Mouse (Mus musculus) embryonic stem cell, embryonic (primary cell): ENCODE results near the gene Srsf9.

ENCODE experiments used
- CTCF ChIA-PET, 4 experiments: fragments of 300-600 bp in 2 of 4; fragments of 350-600 bp in 2 of 4; sonication (Branson Sonifier 250); formaldehyde crosslinking; loops; one replicate each; lab custom pipeline; 2022; ENCODE audit warnings: inconsistent platforms in 2 of 4; lab: Charles Lee
- POLR2A ChIA-PET, 4 experiments: fragments of 300-600 bp in 2 of 4; fragments of 350-600 bp in 2 of 4; sonication (Branson Sonifier 250); formaldehyde crosslinking; loops; one replicate each; lab custom pipeline; 2022; ENCODE audit warnings: antibody characterized with exemption in 4 of 4, inconsistent platforms in 1 of 4; lab: Charles Lee

Gene Srsf9

DNA sequence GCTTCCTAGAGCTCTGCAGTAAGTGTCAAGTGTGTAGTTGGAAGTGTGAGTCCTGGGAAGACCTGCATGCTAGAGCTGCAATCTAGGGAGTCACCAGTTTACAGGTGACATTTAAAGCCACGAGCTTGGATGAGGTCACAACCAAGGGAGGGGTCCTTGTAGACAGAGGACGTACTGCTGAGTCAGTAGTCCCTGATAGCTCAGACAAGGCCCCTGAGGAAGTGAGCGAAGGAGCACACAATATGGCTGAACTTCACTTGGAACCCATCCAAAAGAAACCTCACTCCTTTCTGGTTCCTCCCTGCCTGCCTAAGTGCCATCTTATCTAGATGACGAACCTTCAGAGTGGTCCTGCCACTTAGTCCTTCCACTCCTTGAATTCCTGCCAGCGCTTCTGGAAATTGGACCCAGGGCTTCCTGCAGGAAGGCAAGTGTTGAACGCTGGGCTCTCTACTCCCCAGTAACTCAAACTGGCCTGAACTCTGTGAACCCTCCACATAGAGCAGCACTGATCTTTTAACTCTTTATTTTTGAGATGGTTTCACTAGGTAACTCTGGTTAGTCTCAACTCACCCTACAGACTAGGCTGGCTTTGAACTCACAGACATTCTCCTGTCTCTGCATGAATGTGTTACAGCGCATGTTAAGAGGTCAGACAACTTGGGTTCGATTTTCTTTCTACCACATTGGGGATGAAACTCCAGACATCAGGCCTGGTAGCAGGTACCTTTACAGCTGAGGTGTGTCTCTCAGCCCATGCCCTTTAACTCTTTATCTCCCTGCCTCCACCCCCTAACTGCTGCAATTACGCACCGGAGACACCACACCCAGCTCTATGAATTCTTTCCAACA is 13.9 kb upstream of the Srsf9 start:
- ChIA-PET POLR2A (interaction anchor here (0.6 to 13.0 kb wide), 23 partner anchors 8 to 693 kb away, joined by 3 to 170 read pairs (median 4); partner anchors contain the start of genes Dynll1 (in 3 of the 4), Rnf10 (in 1 of the 4) and Sirt4 (in 1 of the 4)), CTCF (interaction anchor here (0.5 to 2.1 kb wide), 8 partner anchors 11 to 206 kb away, joined by 3 to 7 read pairs (median 4); no protein-coding TSS in a partner anchor)

DNA sequence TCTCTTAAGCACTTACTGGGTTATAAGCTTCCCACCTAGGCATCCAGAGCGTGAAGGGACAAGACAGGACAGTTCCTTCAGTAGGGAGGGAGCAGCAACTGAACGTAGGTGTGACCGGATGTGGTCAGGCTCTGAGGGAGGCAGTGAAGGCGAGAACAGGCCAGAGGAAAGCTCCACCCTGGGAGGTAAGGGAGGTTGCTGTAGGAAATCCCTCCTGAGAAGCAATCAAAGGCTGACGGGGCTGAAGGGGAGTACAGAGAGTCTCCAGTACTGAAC is 13.4 kb upstream of the Srsf9 start:
- ChIA-PET CTCF (interaction anchor here (0.5 to 2.1 kb wide), 7 partner anchors 13 to 206 kb away, joined by 3 to 5 read pairs (median 3); no protein-coding TSS in a partner anchor), POLR2A (interaction anchor here (0.7 to 13.0 kb wide), 19 partner anchors 9 to 195 kb away, joined by 3 to 170 read pairs (median 4); partner anchors contain the start of genes Dynll1 (in 3 of the 4) and Rnf10 (in 1 of the 4))

DNA sequence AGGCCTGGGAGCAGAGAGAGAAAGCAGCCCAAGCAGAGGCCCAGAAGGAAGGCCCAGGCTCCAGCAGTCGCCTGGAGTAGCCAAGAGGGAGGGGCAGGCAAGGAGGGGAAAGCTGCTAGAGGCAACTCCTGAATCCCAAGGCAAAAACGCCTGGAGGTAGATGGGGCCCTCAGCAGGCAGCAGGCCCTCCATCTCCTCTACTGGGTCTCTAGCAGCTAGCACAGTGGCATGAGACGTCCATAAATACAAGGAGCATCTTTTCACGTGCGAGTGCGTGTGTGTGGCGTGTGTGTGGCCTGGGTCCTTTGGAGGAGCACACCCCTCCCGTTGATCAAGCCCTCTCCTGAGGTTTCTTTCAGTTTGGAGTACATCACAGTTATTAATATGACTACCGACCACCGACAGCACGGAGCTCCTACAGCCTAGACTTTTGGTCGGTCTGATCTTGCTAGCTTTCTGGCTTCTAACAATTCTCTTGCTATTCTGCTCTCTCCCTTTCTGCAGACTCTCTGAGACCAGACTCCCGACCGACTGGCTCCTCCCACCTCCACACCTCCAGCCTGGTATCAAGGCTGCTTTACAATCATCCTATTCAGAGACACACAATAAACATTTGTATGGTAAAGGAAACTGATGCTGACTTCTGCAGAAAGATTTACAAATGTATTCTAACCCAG is 9.9 kb upstream of the Srsf9 start:
- ChIA-PET POLR2A (interaction anchor here (0.5 to 13.0 kb wide), 36 partner anchors 9 to 1548 kb away, joined by 3 to 170 read pairs (median 4); partner anchors contain the start of genes Srsf9 (in 3 of the 4), Dynll1 (in 2 of the 4), Rnf10 (in 2 of the 4) and Gatc (in 1 of the 4)), CTCF (interaction anchor here in 3 of 4 experiments (0.6 to 1.4 kb wide), 9 partner anchors 10 to 264 kb away, joined by 3 to 5 read pairs (median 3); partner anchors contain the start of genes Dynll1 (in 1 of the 3) and Srsf9 (in 1 of the 3))

DNA sequence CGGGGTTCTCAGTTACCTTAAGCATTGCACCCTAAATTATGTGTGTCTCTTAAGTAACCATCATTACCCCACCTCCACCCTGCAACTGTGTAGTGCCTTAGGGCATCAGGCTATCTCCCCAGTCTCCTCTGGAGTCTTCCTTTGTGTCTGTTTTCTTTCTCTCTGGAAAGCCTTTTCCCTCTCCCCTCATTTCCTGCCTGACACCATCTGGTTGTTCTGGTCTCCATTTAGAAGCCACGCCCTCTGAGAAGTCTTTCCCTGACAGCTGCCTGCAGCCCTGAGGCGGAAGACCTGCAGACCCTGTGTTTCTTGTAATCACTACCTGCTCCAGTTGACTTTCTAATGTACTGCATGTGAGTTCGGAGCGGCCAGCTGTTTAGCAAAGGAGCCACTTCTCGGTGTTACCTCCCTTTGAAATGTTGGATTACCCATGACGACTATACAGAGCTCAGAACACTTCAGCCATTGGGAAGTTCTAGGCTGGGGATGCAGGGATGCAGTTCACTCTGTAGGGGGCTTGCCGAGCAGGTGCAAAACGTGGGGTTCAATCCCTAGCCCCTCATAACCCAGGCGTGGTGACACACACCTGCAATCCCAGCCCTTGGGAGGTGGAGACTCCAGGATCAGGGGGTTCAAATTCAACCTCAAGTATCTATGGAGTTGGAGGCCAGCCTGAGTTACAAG is 9.2 kb upstream of the Srsf9 start:
- ChIA-PET POLR2A (interaction anchor here (0.5 to 13.0 kb wide), 30 partner anchors 9 to 174 kb away, joined by 3 to 170 read pairs (median 5); partner anchors contain the start of genes Srsf9 (in 3 of the 4), Dynll1 (in 2 of the 4), Rnf10 (in 2 of the 4) and Gatc (in 1 of the 4)), CTCF (interaction anchor here in 3 of 4 experiments (0.5 to 1.3 kb wide), 7 partner anchors 9 to 265 kb away, joined by 3 to 4 read pairs (median 3); partner anchors contain the start of genes Dynll1 (in 1 of the 3) and Srsf9 (in 1 of the 3))

DNA sequence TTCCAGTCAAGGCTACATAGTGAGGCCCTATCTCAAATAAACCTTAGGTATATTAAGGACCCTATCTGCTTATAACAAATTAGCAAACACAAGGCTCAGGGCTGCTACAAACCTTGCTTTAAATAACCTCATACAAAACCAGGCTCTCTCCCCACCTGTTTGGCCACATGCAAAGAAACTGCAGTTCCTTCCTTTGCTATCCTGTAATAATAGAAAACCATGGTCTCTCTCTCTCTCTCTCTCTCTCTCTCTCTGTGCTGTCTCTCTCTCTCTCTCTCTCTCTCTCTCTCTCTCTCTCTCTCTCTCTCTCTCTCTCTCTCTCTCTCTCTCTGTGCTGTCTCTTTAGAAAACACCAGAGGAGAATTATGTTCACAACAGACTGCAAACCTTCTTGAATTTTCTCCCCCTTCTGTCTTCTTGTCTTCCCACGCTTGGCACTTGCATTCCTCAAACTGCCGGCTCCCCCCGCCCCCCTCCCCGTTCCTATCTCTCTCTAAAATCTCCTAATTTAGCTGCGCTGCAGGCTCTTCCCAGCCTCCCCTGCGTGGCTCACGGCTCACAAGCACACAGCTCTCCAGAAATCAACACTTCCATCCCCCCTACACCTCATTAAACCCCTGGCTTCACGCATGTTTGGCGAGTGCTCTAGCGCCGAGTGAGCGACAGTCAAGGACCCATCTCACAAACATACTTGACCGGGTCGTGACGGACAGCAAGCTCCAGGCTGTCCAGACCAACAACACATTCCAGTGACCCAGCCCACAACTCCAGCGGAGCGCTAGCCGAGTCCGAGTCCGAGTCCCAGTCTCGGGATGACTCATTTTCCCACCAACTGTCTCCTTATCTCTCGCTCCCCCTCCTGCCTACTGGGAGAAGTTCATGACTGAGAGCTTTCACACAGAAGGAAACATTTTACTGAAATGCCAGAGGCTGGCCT is 7.7 kb upstream of the Srsf9 start:
- POLR2A ChIA-PET, result interaction anchor here in 3 of 4 experiments (0.5 to 13.0 kb wide), 35 partner anchors 9 to 610 kb away, joined by 3 to 170 read pairs (median 4); partner anchors contain the start of genes Dynll1 (in 3 of the 3), Pla2g1b (in 1 of the 3), Rnf10 (in 1 of the 3) and Sirt4 (in 1 of the 3)
- CTCF ChIA-PET, result interaction anchor here (0.5 to 1.9 kb wide), 30 partner anchors 10 to 1140 kb away, joined by 3 to 7 read pairs (median 4); partner anchors contain the start of genes Dynll1 (in 2 of the 4) and Rplp0 (in 1 of the 4)

DNA sequence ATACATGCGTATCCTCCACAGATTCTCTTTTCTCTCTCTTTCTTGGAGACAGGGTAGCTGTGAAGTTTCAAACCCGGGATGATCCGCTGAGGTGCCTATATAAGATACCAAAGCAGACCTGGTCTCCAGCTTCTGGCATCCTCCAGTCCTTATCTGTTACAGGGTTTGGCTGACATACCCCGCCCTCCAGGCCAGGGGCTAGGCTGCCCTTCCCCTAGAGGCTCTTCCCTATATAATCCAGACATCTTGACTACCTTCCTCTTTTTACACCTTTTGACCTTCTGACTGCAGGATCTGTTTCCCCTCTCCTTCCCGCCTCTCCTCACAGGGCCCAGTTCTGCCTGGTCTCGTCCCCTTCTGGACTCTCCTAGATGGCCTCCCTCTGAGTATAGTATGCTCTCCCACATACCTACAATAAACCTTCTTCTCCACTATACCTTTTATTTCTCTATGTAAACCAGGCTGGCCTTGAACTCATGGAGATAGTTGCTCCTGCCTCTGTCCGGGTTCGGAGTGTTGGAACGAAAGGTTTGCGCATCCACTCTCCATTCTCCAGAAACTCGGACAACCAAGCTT is 633 bp upstream of the Srsf9 start:
- ChIA-PET CTCF (interaction anchor here in 1 of 4 experiments (0.6 to 1.0 kb wide), 7 partner anchors 9 to 758 kb away, joined by 3 to 5 read pairs (median 3); partner anchors contain the start of gene Fam222a), POLR2A (interaction anchor here in 3 of 4 experiments (0.6 to 8.1 kb wide), 35 partner anchors 9 to 166 kb away, joined by 3 to 56 read pairs (median 5); partner anchors contain the start of genes Dynll1 (in 3 of the 3) and Cox6a1 (in 1 of the 3))

DNA sequence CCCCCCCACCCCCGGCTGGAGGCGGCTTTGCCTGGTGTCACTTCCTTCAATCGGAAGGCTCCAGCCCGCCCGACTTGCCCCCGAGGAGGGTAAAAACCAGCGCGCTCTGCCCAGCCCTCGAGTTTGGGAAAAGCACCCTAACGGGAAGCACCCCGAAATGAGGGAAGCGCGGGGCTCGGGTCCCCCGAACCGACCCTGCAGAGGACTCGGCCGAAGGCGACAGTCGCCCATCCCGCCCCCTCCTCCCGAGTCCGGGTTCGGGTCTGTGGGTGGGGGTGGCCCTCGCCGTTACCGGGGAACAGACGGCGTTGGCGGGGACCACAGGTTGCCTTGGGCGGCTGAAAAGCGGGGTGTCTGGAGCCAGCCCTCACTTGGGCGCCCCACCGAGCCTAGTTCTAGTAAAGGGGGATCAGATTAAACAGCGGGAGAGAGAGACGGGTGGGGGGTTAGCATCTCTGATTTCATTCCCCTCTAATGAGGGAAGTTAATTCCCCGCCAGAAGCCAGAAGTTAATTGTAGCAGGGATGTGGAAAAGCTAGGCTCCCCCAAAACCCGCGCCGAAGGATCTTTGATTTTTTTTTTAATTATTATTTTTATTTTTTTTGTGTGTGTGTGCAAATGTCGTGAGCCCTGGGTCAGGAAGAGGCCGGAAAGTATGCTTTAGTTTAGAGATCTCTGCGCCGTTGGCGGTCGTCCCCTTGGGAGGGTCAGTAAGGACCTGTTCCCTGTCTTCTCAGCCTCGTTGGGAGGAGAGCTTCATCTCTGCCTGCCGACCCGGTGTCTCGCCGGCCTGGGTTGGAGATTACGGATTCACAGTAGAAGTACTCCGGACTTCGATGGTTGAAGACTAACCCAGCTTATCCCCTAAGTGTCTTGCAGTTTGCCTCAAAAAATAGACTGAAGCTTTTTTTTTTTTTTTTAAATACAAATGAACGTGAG is 902 bp downstream of the Srsf9 start:
- POLR2A ChIA-PET, result interaction anchor here in 3 of 4 experiments (0.6 to 8.1 kb wide), 29 partner anchors 8 to 1268 kb away, joined by 3 to 56 read pairs (median 4); partner anchors contain the start of genes Dynll1 (in 2 of the 3), Cox6a1 (in 1 of the 3), Gatc (in 1 of the 3) and Rnf10 (in 1 of the 3)
- CTCF ChIA-PET, result interaction anchor here in 2 of 4 experiments (0.6 to 1.7 kb wide), 7 partner anchors 10 to 229 kb away, joined by 3 to 5 read pairs (median 4); no protein-coding TSS in a partner anchor

DNA sequence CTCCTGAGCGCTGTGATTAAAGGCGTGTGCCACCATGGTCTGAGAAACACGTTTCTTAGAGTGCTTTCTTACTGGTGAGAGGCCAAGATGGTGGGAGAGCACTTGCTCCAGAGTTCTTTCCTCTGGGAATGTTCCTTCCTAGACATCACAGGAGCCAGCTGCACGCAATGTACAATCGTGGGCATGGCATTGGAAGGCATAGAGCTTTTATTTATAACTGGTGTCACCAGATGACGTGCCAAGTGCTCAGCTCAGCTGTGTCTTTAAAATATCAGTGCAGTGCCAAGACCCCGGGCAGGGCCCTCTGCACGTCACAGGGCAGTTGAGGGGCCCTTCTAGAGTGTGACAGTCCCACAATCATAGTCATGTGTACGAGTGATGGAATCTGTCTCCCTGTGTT is 4.0 kb downstream of the Srsf9 start:
- POLR2A ChIA-PET, result interaction anchor here in 3 of 4 experiments (0.6 to 5.2 kb wide), 10 partner anchors 10 to 56 kb away, joined by 3 to 31 read pairs (median 5); partner anchors contain the start of genes Cox6a1 (in 1 of the 3), Dynll1 (in 1 of the 3), Gatc (in 1 of the 3) and Triap1 (in 1 of the 3)
- CTCF ChIA-PET, result interaction anchor here in 1 of 4 experiments (0.6 to 0.9 kb wide), 2 partner anchors 151 to 706 kb away, joined by 3 read pairs; no protein-coding TSS in a partner anchor

DNA sequence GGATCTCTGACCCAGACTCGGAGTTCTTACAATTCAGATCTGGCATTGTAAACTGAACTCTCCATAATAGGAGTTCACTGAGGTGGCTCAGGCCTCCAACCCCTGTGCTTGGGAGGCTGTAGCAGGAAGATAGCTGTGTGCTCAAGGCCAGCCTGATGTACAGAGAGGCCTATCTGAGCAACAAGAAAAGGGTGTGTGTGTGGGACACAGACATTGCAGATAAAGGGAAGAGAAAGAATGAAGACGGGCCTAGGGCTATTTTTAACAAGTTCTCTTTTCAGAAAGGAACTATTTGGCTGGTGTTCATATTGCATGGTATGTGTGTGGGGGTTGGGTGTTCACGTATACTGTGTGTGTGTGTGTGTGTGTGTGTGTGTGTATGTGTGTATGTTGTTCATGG is 6.6 kb downstream of the Srsf9 start:
- POLR2A ChIA-PET, result interaction anchor here in 3 of 4 experiments (0.7 to 1.3 kb wide), 4 partner anchors 12 to 150 kb away, joined by 3 read pairs; no protein-coding TSS in a partner anchor
- CTCF ChIA-PET, result no interaction called here

DNA sequence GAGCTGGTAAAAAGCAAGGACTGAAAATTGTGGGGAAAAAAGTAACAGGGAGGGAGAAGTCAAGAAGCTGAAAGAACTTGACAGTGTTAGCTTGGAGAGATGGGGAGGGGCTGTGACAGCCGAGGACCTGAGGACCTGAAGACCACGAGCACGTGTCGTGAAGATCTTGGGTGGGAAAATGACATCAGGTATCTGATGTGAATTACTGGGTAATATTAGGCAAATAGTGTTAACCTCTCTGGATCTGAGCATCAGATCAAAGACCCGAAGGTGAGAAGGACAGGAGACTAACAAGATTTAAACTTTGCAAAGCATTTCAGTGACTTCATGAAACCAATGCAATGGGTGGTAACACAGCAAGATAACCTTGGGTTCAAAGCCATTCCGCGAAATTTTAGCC is 13.0 kb downstream of the Srsf9 start:
- ChIA-PET POLR2A (interaction anchor here (0.5 to 1.9 kb wide), 6 partner anchors 12 to 63 kb away, joined by 3 to 5 read pairs (median 4); partner anchors contain the start of genes Dynll1 (in 1 of the 4) and Srsf9 (in 1 of the 4)), CTCF (no interaction called here)

DNA sequence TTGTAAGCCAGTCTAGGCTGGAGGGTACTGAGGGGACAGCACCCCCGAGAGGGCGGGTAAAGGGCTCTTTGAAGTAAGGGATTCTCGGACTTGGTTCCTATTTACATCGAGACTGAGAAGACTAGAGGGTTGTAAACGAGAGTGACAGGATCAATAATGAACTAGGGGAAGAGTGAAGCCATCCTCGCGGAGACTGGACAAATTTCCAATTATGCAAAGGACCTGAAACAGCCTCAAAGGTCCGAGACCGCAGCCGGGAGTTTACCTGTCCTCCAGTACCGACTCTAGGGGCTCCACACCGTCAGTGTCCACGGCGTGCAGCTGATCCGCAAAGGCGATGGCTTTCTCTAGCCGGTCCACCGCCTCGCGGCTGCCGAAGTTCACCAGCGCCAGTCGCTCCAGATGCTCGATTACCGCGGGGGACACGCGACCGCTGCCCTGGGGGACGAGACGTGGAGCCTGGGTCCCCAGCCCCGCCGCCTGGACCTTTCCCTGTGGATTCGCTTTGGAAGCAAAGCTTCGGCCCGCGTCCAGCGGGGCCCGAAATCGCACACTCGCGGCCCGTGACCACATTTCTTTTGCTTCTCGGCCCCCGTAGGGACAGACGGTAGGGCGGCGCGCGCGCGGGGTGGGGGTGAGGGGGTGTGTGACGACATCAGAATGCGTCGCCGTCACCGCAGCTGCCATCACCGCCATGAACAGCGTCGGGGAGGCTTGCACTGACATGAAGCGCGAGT is 13.8 kb downstream of the Srsf9 start, which contains the start of the genes Gatc and Triap1:
Gene Gatc (minus strand): TSS at position 602 of the 737 bp plus-strand sequence.
Gene Triap1 (plus strand): TSS at position 649 of the 737 bp plus-strand sequence.
- POLR2A ChIA-PET, result interaction anchor here (0.6 to 2.7 kb wide), 13 partner anchors 8 to 269 kb away, joined by 3 to 8 read pairs (median 3); no protein-coding TSS in a partner anchor

DNA sequence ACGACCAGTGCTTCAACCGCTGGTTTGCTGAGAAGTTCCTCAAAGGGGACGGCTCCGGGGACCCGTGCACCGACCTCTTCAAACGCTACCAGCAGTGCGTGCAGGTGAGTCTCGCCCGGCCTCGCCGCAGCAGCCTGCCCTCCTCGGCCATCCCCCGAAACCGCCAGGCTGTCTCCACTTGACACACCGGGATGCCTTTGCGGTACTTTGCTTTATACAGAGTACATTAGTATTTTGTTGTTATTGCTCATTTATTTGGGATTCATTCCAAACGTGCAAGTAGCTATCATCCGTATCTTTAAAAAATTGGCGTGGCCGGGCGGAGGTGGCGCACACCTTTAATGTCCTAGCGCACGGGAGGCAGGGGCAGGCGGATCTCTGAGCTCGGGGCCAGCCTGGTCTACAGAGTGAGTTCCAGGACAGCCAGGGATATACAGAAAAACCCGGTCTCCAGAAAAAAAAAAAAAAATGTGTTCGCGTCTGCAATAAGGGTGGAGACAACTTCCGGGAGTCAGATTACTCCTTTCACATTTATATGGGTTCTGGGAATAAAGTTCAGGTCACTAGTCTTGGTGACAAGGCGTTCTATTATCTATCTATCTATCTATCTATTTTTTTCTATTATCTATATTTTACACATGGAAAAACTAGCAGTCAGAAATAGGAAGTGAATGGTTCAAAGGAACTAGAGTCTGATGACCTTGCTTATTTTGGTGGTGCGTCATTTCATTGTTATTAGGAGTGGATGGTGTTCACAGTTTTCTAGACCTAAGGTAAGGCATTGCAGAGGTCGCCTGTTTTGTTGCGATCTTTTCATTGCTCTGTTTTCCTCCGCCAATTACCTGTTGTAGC is 14.6 kb downstream of the Srsf9 start:
- ChIA-PET POLR2A (interaction anchor here in 2 of 4 experiments (0.6 to 2.7 kb wide), 15 partner anchors 9 to 268 kb away, joined by 3 to 8 read pairs (median 3); no protein-coding TSS in a partner anchor), CTCF (no interaction called here)

More for the DNA sequence above, 13.8 kb downstream of the Srsf9 start, which contains the start of the genes Gatc and Triap1:
- CTCF ChIA-PET, result no interaction called here
